Mouse (Mus musculus): ENCODE measurements around the gene Uevld. TPM values are rescaled to one million over a fixed set of nuclear protein-coding genes. Genes with fewer than 3 reads are reported as not detected.
A peak's percentile ranks its signal among the peaks of the same experiment; 100 is the strongest.
"Not testable (repeated sequence)": the region's sequence is repeated elsewhere in the genome, so short reads cannot be mapped to it uniquely, and the experiment has no call there.

The Uevld gene
- total RNA-seq (2021), result 10 to 100 TPM; 11.1 to 13.5 TPM
- long read RNA-seq, experiment 1, full-length matches to known transcripts, result 4 of 6 reads
- long read RNA-seq, experiment 1, partial matches to known transcripts, result 0 of 6 reads
- long read RNA-seq, experiment 1, other reads (novel, unspliced or antisense), result 2 of 6 reads
- long read RNA-seq, experiment 2, partial matches to known transcripts, result 0 of 4 reads
- long read RNA-seq, experiment 2, other reads (novel, unspliced or antisense), result 4 of 4 reads

DNA sequence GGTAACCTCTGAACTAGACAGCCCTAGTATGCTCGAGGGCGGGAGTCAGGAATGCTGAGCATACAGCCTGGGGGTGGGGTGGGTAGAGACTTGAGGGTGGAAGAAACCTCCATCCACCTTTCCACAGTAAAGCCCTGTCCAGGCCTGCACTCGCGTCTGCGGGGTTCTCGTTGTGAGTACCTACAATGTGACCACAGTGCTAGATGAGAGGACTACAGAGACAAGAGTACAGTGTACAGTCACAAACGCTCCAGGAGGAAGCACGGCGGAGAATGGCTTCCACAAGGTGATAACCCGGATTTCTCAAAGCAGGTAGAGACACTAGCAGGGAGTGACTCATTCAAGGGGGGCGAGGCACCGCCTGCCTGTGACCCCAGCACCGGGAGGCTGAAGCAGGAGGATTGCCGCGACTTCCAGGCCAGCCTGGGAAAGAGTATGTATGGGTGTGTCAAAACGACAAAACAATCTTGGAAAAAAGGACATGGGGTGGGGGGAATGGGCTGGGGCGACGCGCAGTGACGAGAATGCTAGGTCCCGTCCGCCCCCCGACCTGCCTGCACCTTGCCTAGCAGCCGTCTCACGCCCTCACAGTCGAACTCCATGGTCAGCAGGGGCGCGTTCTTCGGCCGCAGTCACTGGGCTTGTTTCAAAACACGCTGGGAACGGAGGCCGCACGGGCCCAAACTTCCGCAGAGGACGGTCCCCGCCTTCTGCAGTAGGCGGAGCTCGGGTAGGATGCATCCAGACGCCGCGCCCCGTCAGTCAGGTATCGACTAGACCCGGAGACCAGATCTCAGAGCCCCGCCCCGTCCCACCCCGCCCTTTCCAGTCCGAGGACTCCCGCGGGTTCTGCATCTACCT lies at the start of gene Uevld:
Gene Uevld (minus strand): TSS at position 697 of the 861 bp plus-strand sequence.
- peak; percentile 96 to 99 for DNase-seq

GRCm38 (mm10) chr7:47007818-47008167 lies 49.5 kb upstream of the Uevld start:
- no peak for DNase-seq

GRCm38 (mm10) chr7:47007109-47007780 lies 48.9 kb upstream of the Uevld start:
- DNase-seq, result no peak

DNA sequence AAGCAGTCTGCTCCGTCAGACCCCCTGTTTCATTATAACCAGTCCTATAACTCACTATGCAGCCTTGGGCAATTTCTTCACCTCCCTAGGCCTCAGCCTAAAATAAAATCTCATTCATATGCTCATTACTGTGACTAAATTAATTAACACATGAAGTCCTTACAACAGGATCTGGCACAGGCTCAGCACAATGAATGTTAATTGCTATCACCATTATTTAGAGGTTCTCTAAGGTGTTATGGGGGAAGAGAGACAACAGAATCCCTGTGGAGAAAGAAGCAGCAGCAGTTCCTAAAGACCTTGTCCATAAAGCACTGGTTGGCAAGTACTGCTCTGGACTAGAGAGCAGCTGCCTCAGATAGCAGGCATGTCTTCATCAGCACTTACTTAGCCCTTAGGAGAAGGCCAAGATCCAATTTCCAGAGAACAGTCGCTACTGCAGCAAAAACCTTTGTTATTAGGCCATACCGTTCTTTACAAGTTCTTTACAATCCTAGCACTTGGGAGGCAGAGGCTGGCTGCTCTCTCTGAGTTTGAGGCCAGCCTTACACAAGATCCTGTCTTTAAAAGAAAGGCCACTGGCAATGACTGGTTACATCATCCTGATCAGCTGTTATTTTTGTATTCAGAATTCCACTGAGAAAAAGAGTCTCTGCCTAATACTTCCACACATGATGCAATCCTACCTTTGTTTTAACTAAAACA lies 45.2 kb upstream of the Uevld start:
- no peak for DNase-seq

DNA sequence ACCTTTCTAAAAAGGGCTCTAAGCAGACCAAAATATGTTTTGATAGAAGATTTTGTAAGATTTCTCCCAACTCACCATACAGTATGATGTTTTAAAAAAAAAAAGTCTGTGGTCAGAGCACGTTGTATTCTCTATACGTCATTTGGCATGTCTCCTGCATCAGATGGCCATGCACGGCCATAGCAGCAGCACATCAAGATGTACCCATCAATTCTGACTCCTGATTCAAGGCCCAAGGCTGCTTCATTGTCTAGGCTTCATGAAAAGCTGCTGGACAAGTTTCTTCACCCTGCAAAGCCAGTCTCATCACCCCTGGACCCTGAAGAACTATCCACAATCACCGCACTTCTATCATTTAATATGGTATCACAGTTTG lies 43.6 kb upstream of the Uevld start:
- no peak for DNase-seq

- DNase-seq, result no peak
Measured at GRCm38 (mm10) chr7:47001125-47001899, 43.0 kb upstream of the Uevld start.

DNA sequence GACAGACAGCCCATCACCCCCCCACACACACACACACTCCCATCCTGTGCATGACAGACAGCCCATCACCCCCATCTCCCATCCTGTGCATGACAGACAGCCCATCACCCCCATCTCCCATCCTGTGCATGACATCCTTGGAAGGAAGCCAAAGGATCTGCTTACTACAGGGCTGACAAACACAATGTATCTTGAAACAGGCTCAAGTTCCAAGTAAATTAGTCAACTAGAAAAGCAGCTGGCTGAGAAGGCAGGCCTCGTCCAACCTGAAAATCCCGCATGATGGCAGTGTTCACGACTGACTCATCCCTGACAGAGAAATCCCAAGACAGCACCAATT lies 42.3 kb upstream of the Uevld start:
- no peak for DNase-seq

DNA sequence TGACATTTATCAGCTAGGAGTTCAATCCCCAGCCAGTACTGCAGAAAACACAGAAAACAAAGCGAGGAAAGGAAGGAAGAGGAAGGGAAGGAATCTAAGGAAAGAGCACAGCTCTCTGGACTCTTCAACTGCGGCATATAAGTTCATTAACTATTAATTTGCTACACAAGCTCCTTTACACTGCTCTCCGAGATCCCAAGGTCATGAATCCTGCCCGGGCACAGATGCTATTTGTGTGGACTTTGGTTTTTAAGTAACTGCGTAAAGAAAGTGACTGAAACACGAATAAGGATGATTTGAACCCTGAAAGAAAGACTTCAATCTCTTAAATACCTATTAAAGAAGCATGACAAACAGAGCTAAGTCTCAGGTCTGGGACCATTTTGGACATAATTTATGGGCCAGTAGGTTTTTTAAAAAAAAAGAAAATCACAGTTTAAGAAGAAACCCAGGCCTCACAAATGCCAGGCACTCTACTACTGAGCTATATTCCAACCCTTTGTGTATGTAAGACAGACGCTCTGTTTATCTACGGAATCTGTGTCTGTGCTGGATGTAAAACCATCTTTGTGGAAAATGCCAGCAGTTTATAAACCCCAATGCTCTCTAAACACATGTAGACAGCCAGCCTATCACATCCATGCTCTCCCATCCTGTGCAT lies 41.8 kb upstream of the Uevld start:
- no peak for DNase-seq

DNA sequence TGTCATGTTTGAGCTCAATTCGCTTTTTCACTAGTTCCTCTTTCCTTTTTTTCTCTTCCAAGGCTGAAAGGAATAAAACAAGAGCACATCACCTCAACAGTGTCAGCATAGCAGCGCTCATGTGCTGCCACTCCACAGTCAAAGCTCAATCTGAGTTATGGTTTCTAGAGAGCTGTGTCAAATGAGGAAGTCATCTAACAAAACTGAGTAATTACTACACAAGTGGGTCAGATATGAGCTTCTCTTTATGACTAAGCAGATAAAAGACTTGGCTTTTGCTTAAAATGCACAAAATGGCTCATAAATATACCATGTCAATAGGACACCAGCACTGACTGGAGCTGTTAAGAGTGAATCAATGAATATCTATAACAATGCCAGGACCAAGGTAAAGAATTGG lies 40.6 kb upstream of the Uevld start:
- DNase-seq, result no peak

GRCm38 (mm10) chr7:46997644-46998395 lies 39.5 kb upstream of the Uevld start:
- peak; percentile 57 to 63 for DNase-seq

GRCm38 (mm10) chr7:46997008-46997407 lies 38.7 kb upstream of the Uevld start:
- DNase-seq, result no peak

GRCm38 (mm10) chr7:46995558-46995957 lies 37.2 kb upstream of the Uevld start:
- DNase-seq, result no peak

GRCm38 (mm10) chr7:46993079-46993478 lies 34.8 kb upstream of the Uevld start:
- DNase-seq, result no peak

- not testable (repeated sequence) for DNase-seq
Measured at GRCm38 (mm10) chr7:46989387-46989786, 31.1 kb upstream of the Uevld start.

- DNase-seq, result no peak
Measured at GRCm38 (mm10) chr7:46987073-46987472, 28.7 kb upstream of the Uevld start.

DNA sequence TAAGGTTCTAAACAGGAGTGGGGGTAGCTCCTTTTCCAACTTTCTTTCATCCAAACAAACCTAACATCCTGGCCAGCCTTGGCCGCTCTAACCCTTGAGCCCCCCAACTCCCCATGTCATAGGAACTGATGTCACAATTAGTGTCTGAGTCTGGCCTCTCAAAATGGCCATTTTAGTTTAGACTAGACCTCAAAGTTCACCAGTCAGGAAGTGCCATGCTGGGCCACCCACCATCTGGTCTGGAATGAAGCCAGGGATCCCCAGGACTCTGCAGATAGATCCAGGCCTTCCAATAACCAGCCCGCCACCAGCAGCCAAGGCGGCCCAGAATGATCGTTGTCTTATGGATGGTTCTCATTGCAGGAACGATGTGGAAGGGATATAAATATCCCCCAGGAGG lies 28.3 kb upstream of the Uevld start:
- DNase-seq, result no peak

GRCm38 (mm10) chr7:46985718-46986505 lies 27.6 kb upstream of the Uevld start:
- no peak for DNase-seq

- no peak for DNase-seq
Measured at GRCm38 (mm10) chr7:46983280-46983679, 25.0 kb upstream of the Uevld start, which contains the start of gene Gm9999. TSS of gene Gm9999 (plus strand) at chr7:46983580.

GRCm38 (mm10) chr7:46975456-46975855 lies 17.1 kb upstream of the Uevld start:
- no peak for DNase-seq

DNA sequence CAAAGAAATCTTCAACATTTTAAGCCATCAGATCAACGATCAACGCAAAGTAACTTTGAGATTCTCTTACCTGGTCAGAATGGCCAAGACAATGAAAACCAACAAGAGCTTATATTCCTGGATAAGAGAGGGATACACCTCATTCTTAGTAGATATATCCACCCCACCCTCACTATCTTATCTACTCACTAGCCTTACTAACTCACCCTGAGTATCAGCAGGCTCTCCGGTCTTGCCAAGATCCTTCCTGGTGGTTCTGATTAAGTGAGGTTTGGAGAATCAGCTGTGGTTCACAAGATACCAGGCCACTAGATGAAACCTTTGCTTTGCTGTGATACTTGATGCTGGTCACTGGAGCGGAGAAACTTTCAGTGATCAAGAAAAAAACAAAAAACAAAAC lies 16.3 kb upstream of the Uevld start:
- DNase-seq, result no peak

Measured in heart, adult 18-20 months (tissue).